Mouse (Mus musculus) embryo, embryonic 11 days (tissue): ENCODE measurements around the gene Bbof1.
A peak's percentile ranks its signal among the peaks of the same experiment; 100 is the strongest.

Source experiments
- DNase-seq: peaks from one replicate; pipeline ENCODE4 v3.0.0-alpha.2; 2015

Bbof1 gene

GRCm38 (mm10) chr12:84400653-84401052 lies 8.2 kb upstream of the Bbof1 start:
- no peak for DNase-seq

GRCm38 (mm10) chr12:84402923-84403322 lies 5.9 kb upstream of the Bbof1 start:
- DNase-seq = no peak

- no peak for DNase-seq
Measured at GRCm38 (mm10) chr12:84404541-84404940, 4.3 kb upstream of the Bbof1 start.

GRCm38 (mm10) chr12:84407259-84407658 lies 1.6 kb upstream of the Bbof1 start:
- no peak for DNase-seq

- peak; percentile 14 for DNase-seq
Measured at GRCm38 (mm10) chr12:84407874-84408818, 725 bp upstream of the Bbof1 start.

GRCm38 (mm10) chr12:84416834-84417604 lies 8.1 kb downstream of the Bbof1 start, which contains the start of gene Rnf113a2:
Rnf113a2 (plus strand) TSS chr12:84417196.
- DNase-seq = peak; percentile 94

GRCm38 (mm10) chr12:84417605-84417922 lies 8.7 kb downstream of the Bbof1 start:
- no peak for DNase-seq

- DNase-seq = no peak
Measured at GRCm38 (mm10) chr12:84423990-84424389, 15.1 kb downstream of the Bbof1 start.

- no peak for DNase-seq
Measured at GRCm38 (mm10) chr12:84429825-84430224, 21.0 kb downstream of the Bbof1 start.

GRCm38 (mm10) chr12:84438697-84439096 lies 29.8 kb downstream of the Bbof1 start:
- DNase-seq = no peak

- no peak for DNase-seq
Measured at GRCm38 (mm10) chr12:84442526-84442925, 33.7 kb downstream of the Bbof1 start.

- DNase-seq = no peak
Measured at GRCm38 (mm10) chr12:84447386-84447785, 38.5 kb downstream of the Bbof1 start.

GRCm38 (mm10) chr12:84448181-84448580 lies 39.3 kb downstream of the Bbof1 start:
- no peak for DNase-seq

- DNase-seq = no peak
Measured at GRCm38 (mm10) chr12:84449887-84450286, 41.0 kb downstream of the Bbof1 start.

- no peak for DNase-seq
Measured at GRCm38 (mm10) chr12:84450351-84450717, 41.5 kb downstream of the Bbof1 start.

GRCm38 (mm10) chr12:84450718-84451646 lies 42.1 kb downstream of the Bbof1 start, which contains the start of the genes Aldh6a1 and Lin52:
Aldh6a1 (minus strand) TSS chr12:84451004.
Lin52 (plus strand) TSS chr12:84451422.
- peak; percentile 99 for DNase-seq

- peak; percentile 15 for DNase-seq
Measured at GRCm38 (mm10) chr12:84451801-84452200, 42.9 kb downstream of the Bbof1 start.

- no peak for DNase-seq
Measured at GRCm38 (mm10) chr12:84456911-84457310, 48.0 kb downstream of the Bbof1 start.

GRCm38 (mm10) chr12:84459845-84460244 lies 51.0 kb downstream of the Bbof1 start:
- no peak for DNase-seq

- DNase-seq = no peak
Measured at GRCm38 (mm10) chr12:84461416-84461815, 52.5 kb downstream of the Bbof1 start.

- DNase-seq = no peak
Measured at GRCm38 (mm10) chr12:84462856-84463255, 54.0 kb downstream of the Bbof1 start.

GRCm38 (mm10) chr12:84468701-84469100 lies 59.8 kb downstream of the Bbof1 start:
- DNase-seq = peak; percentile 70

GRCm38 (mm10) chr12:84478937-84479336 lies 70.1 kb downstream of the Bbof1 start:
- DNase-seq = no peak
